In genomic region chr14:25196820-25197219, GRCm38 (mm10) we compare ENCODE assay signal across 10 mouse cellular contexts.
A peak's percentile ranks its signal among the peaks of the same experiment; 100 is the strongest.
DNase-seq lines count a peak whose midpoint lies in the region; ATAC-seq and TF ChIP-seq lines count a peak whose summit lies in the region.
"Had no signal": no experiment of that assay in that cellular context is flagged by ENCODE, and none has a peak within 500 bp of the region (broad histone marks: within the 10 kb centered on the region; RNA-seq: fewer than 3 reads in every experiment).

No protein-coding gene starts in this region.

- no peak for ATAC-seq in hindbrain, embryonic 14.5 days (ENCODE audit: low FRiP score)
- ATAC-seq in neural tube, embryonic 11.5 days (ENCODE audit: insufficient read depth, low FRiP score, low TSS enrichment), result no peak
- no peak for ATAC-seq in erythroblast, adult 5-6 weeks (replicated peaks; ENCODE audit: low FRiP score, poor library complexity, severe bottlenecking)

- no peaks in the 10 kb centered on the region for H3K36me3 ChIP-seq in hindbrain, embryonic 10.5 days
- no peaks in the 10 kb centered on the region for H3K36me3 ChIP-seq in hindbrain, embryonic 14.5 days (replicated peaks; ENCODE audit: control insufficient read depth, insufficient read depth)
- no peaks in the 10 kb centered on the region for H3K36me3 ChIP-seq in neural tube, embryonic 11.5 days (ENCODE audit: control insufficient read depth, insufficient read depth, low read length)
- H3K36me3 ChIP-seq: forebrain, embryonic 12.5 days had no signal

- no peak overlapping the region for H3K4me2 ChIP-seq in hindbrain, embryonic 14.5 days (replicated peaks)
- H3K4me2 ChIP-seq in neural tube, embryonic 11.5 days (ENCODE audit: low read depth), result no peak overlapping the region
- H3K4me2 ChIP-seq: forebrain, embryonic 12.5 days had no signal

- peak; percentile 30 for DNase-seq in hindbrain, embryonic 10.5 days (ENCODE audit: low spot score)
- no peak for DNase-seq in hindbrain, embryonic 14.5 days (ENCODE audit: low spot score)
- peak; percentile 62 for DNase-seq in embryo, embryonic 11 days
- peak; percentile 36 for DNase-seq in neural tube, embryonic 11.5 days (ENCODE audit: low spot score)
- no peak for DNase-seq in retina, embryonic 14.5 days (ENCODE audit: low spot score)
- DNase-seq: cerebellum, postnatal 10 days had no signal

- H3K27me3 ChIP-seq in hindbrain, embryonic 10.5 days (ENCODE audit: insufficient read depth, poor library complexity, severe bottlenecking), result no peaks in the 10 kb centered on the region; the same call in 1 of the 2 replicates
- no peaks in the 10 kb centered on the region for H3K27me3 ChIP-seq in hindbrain, embryonic 14.5 days (ENCODE audit: control insufficient read depth, insufficient read depth, low read length)
- no peaks in the 10 kb centered on the region for H3K27me3 ChIP-seq in neural tube, embryonic 11.5 days (ENCODE audit: control insufficient read depth, insufficient read depth, low read length)

- no peak for TF ChIP-seq POLR2A in embryonic fibroblast, embryonic 13.5 days (IDR thresholded peaks at IDR 0.05; ENCODE audit: low read depth, low read length)

- H3K4me3 ChIP-seq in hindbrain, embryonic 10.5 days, result no peak overlapping the region
- no peak overlapping the region for H3K4me3 ChIP-seq in hindbrain, embryonic 14.5 days (replicated peaks; ENCODE audit: low read length)
- H3K4me3 ChIP-seq in embryonic fibroblast, embryonic 13.5 days (ENCODE audit: insufficient read depth, low read length), result no peak overlapping the region
- H3K4me3 ChIP-seq in neural tube, embryonic 11.5 days (ENCODE audit: low read depth, low read length), result no peak overlapping the region
- H3K4me3 ChIP-seq: forebrain, embryonic 12.5 days had no signal

- 71% methylated on average over 5 of the region's 5 CpGs for WGBS in hindbrain, embryonic 10.5 days
- WGBS in hindbrain, embryonic 14.5 days, result 90% methylated on average over 5 of the region's 5 CpGs
- 47% methylated on average over 5 of the region's 5 CpGs for WGBS in neural tube, embryonic 11.5 days

- H3K4me1 ChIP-seq in hindbrain, embryonic 10.5 days (replicated peaks), result peaks cover 32% of the 10 kb centered on the region
- H3K4me1 ChIP-seq in hindbrain, embryonic 14.5 days (replicated peaks; ENCODE audit: control insufficient read depth, insufficient read depth, low read length), result peaks cover 11% of the 10 kb centered on the region
- H3K4me1 ChIP-seq in embryonic fibroblast, embryonic 13.5 days (ENCODE audit: control insufficient read depth, insufficient read depth, low read length), result peaks cover 13% of the 10 kb centered on the region
- 0 out of 2 replicates have a peak, but pooled peaks cover 4% of the 10 kb centered on the region for H3K4me1 ChIP-seq in neural tube, embryonic 11.5 days (ENCODE audit: control insufficient read depth, insufficient read depth, low read length)

- no peak overlapping the region for H3K9ac ChIP-seq in hindbrain, embryonic 14.5 days
- no peak overlapping the region for H3K9ac ChIP-seq in neural tube, embryonic 11.5 days (ENCODE audit: low read length)
- H3K9ac ChIP-seq: forebrain, embryonic 12.5 days had no signal

- TF ChIP-seq CTCF in embryonic fibroblast, embryonic 13.5 days (IDR thresholded peaks at IDR 0.05; ENCODE audit: borderline replicate concordance, insufficient read depth, low read length), result no peak

- peak overlapping the region; percentile 72 for H3K27ac ChIP-seq in hindbrain, embryonic 10.5 days
- no peak overlapping the region for H3K27ac ChIP-seq in hindbrain, embryonic 14.5 days
- H3K27ac ChIP-seq in embryonic fibroblast, embryonic 13.5 days (ENCODE audit: insufficient read depth, low read length), result peak overlapping the region; percentile 2; the same call in 1 of the 2 replicates
- H3K27ac ChIP-seq in neural tube, embryonic 11.5 days (ENCODE audit: low read depth, low read length), result no peak overlapping the region
- H3K27ac ChIP-seq: forebrain, embryonic 12.5 days; kidney, postnatal 0 days had no signal

- no peaks in the 10 kb centered on the region for H3K9me3 ChIP-seq in hindbrain, embryonic 10.5 days
- no peaks in the 10 kb centered on the region for H3K9me3 ChIP-seq in hindbrain, embryonic 14.5 days (ENCODE audit: control insufficient read depth, low read length)
- H3K9me3 ChIP-seq in neural tube, embryonic 11.5 days (ENCODE audit: control insufficient read depth, low read length), result no peaks in the 10 kb centered on the region
- H3K9me3 ChIP-seq: forebrain, embryonic 12.5 days had no signal

Comparison
In these comparisons a context has a peak if more than half of its experiments do, and no peak if none do; other contexts are left out.
1. DNase-seq: peak in hindbrain, embryonic 10.5 days (single experiment), embryo, embryonic 11 days (single experiment) and neural tube, embryonic 11.5 days (single experiment); none in hindbrain, embryonic 14.5 days (single experiment) and retina, embryonic 14.5 days (single experiment).
2. H3K27ac ChIP-seq: peak in hindbrain, embryonic 10.5 days (single experiment) and embryonic fibroblast, embryonic 13.5 days (single experiment); none in hindbrain, embryonic 14.5 days (single experiment) and neural tube, embryonic 11.5 days (single experiment).